Mouse (Mus musculus) forebrain, embryonic 13.5 days (tissue): ENCODE measurements around the gene A4gnt. TPM values are rescaled to one million over a fixed set of nuclear protein-coding genes. Genes with fewer than 3 reads are reported as not detected.
"Not testable (repeated sequence)": the region's sequence is repeated elsewhere in the genome, so short reads cannot be mapped to it uniquely, and the experiment has no call there.

Experiments
- ATAC-seq: fragments of 200-750 bp; cut with Nextera tagmentation; 2 replicates; pipeline ENCODE4 v1.8.0; 2017
- H3K27ac ChIP-seq: fragments of 300-500 bp; sonication (generic); 2 replicates; pipeline ENCODE4 v1.5.1; 2015; ENCODE audit warnings: inconsistent platforms, mild to moderate bottlenecking, moderate library complexity
- H3K27me3 ChIP-seq: fragments of 300-500 bp; sonication (generic); 2 replicates; pipeline ENCODE4 v1.6.1; 2015; ENCODE audit warnings: mild to moderate bottlenecking, inconsistent platforms
- H3K36me3 ChIP-seq: fragments of 300-500 bp; sonication (generic); 2 replicates; pipeline ENCODE4 v1.6.1; 2015; ENCODE audit warnings: mild to moderate bottlenecking, inconsistent platforms; ENCODE audit not compliant: poor library complexity, severe bottlenecking
- H3K4me1 ChIP-seq: fragments of 300-500 bp; sonication (generic); 2 replicates; pipeline ENCODE4 v1.6.1; 2015; ENCODE audit warnings: inconsistent platforms
- H3K4me2 ChIP-seq: fragments of 300-500 bp; sonication (generic); 2 replicates; pipeline ENCODE4 v1.6.1; 2015; ENCODE audit warnings: inconsistent platforms, mild to moderate bottlenecking, moderate library complexity
- H3K4me3 ChIP-seq: fragments of 300-500 bp; sonication (generic); 2 replicates; pipeline ENCODE4 v1.5.1; 2015; ENCODE audit warnings: mild to moderate bottlenecking, inconsistent platforms
- H3K9ac ChIP-seq: fragments of 300-500 bp; sonication (generic); 2 replicates; pipeline ENCODE4 v1.6.1; 2015; ENCODE audit warnings: mild to moderate bottlenecking, inconsistent platforms
- H3K9me3 ChIP-seq: fragments of 300-500 bp; sonication (generic); replicated peaks from 2 replicates; pipeline ENCODE4 v1.6.1; 2016; ENCODE audit warnings: inconsistent platforms
- WGBS: fragments of 180-500 bp; shearing (Covaris S2); methylation state at CpG from one replicate; pipeline ENCODE4 v1.1.7; 2015; 5-methylcytosine and 5-hydroxymethylcytosine counted together
- polyA plus RNA-seq: library from polyadenylated mRNA; unstranded; fragments of >200 nt; fragmentation: Nextera tagmentation; extraction: Ambion mirVana; gene quantifications from 2 replicates; pipeline ENCODE4 v1.2.1, GENCODE M21; 2015

The A4gnt gene
- polyA plus RNA-seq, result not detected in 2 replicates

DNA sequence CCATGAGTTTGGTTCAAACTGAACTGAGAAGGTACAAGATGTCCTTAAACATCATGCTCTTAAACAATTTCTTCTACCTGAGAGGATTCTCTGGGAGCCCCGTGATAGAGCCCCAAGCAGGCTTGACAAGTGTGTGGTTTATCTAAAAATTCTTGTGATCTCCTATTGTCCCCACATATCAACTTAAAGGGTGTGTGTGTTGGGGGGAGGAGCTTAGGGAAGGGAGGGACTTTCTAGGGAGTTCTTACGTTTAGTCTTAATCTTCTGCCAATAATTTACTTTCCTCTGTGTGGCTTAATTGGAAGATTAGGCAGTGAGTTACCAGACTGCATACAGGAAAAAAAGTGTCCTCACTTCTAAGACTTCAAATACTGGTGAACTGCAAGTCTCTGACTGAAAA lies at the start of gene A4gnt:
TSS of gene A4gnt (plus strand) at position 301 of the 400 bp plus-strand sequence.
- no peak within 1 kb of the TSS for H3K4me3 ChIP-seq
- no peak within 1 kb of the TSS for H3K27ac ChIP-seq
- H3K9ac ChIP-seq, result no peak within 1 kb of the TSS
- 49% methylated on average over 2 of the region's 2 CpGs for WGBS
- no peaks in the 10 kb centered on the region for H3K27me3 ChIP-seq
- no peak within 1 kb of the TSS for H3K4me2 ChIP-seq
- no peaks in the 10 kb centered on the region for H3K36me3 ChIP-seq
- H3K4me1 ChIP-seq, result no peaks in the 10 kb centered on the region
- no peaks in the 10 kb centered on the region for H3K9me3 ChIP-seq
- ATAC-seq, result no peak

DNA sequence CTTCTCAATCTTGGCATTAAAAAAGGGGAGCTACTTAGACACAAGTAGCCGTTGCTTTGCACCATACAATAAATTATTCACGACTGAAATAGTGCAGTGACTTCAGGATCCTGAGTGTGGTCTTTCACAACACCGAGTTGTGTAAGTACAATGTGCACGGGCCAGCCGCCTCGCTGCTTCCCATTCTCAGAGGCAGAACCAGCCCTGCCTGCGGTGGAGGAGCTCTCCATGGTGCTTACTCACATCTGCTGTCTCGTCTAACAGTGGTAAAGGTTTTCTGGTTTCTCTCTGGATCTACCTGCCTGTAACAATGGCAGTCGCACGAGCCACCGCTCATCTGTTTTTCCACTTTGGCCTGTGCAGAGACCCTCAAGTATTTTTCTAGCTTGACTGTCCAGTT lies 48.6 kb upstream of the A4gnt start:
- WGBS, result 33% methylated on average over 11 of the region's 11 CpGs
- H3K4me2 ChIP-seq, result no peak overlapping the region
- H3K9me3 ChIP-seq, result no peaks in the 10 kb centered on the region
- no peak overlapping the region for H3K27ac ChIP-seq
- no peak overlapping the region for H3K4me3 ChIP-seq
- H3K27me3 ChIP-seq, result no peaks in the 10 kb centered on the region
- H3K9ac ChIP-seq, result no peak overlapping the region
- peaks cover 18% of the 10 kb centered on the region for H3K4me1 ChIP-seq
- no peaks in the 10 kb centered on the region for H3K36me3 ChIP-seq
- ATAC-seq, result no peak

DNA sequence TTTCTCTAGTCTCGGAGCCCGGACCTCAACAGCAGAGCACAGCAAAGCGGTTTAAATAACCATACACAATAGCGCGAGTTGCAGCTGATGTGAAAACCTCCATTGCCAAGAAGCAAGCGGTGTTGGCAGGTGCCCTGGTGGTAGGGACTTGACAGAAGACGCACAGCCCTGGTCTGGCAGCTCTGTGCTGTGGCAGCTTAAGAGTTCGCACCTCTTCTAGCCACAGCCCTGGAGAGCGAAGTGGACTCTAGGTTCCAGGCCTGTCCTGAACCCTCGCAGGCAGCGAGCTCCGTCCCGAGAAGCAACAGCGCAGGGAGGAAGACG lies 44.3 kb upstream of the A4gnt start:
- Histone ChIP-seq H3K27me3 (peaks cover 8% of the 10 kb centered on the region), H3K4me3 (peak overlapping the region; percentile 93), H3K4me1 (peaks cover 22% of the 10 kb centered on the region), H3K27ac (peak overlapping the region; percentile 91), H3K4me2 (peak overlapping the region; percentile 94), H3K36me3 (no peaks in the 10 kb centered on the region), H3K9ac (peak overlapping the region; percentile 84), H3K9me3 (no peaks in the 10 kb centered on the region)
- under 1% methylated on average over 15 of the region's 15 CpGs for WGBS
- ATAC-seq, result peak; percentile 63

DNA sequence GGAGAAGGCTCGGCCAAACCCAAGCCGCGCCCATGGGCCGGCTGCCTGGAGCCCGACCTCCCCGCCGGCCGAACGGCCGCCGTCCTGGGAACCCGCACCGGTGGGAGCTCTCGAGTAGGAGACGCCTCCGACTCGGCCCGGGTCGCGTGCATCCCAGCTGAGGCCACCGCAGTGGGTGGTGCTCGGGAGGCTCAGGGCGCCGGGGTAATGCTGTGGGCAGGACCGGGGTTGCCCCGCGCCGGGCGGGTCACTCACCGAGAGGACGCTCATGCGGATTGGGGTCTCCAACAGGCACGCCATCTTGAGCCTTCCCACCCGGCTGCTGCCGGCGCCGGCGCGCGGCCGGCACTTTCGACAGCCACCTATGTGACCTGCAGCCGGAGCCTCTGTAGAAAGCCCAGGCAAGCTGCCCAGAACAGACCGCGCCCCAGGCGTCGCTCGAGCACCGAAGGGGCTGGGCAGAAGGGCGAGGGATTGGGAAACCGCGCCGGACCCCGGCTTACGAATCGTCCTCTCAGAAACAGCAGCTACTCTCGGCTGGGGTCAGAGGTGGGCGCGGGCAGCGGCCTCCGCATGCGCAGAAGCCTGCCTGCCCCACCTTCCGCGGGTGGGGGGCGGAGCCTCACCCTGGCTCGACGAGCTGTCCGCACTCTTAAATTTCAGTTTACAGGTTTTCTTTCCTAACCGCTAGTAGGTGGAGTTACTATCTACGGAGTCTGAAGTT lies 43.8 kb upstream of the A4gnt start, which contains the start of gene Armc8:
TSS of gene Armc8 (minus strand) at position 553 of the 724 bp plus-strand sequence.
- peaks cover 8% of the 10 kb centered on the region for H3K27me3 ChIP-seq
- H3K9me3 ChIP-seq, result no peaks in the 10 kb centered on the region
- H3K27ac ChIP-seq, result peak within 1 kb of the TSS; percentile 91
- peak; percentile 95 for ATAC-seq
- under 1% methylated on average over 60 of the region's 70 CpGs for WGBS
- peak within 1 kb of the TSS; percentile 93 for H3K4me3 ChIP-seq
- peak within 1 kb of the TSS; percentile 84 for H3K9ac ChIP-seq
- peak within 1 kb of the TSS; percentile 94 for H3K4me2 ChIP-seq
- H3K36me3 ChIP-seq, result no peaks in the 10 kb centered on the region
- H3K4me1 ChIP-seq, result peaks cover 22% of the 10 kb centered on the region

DNA sequence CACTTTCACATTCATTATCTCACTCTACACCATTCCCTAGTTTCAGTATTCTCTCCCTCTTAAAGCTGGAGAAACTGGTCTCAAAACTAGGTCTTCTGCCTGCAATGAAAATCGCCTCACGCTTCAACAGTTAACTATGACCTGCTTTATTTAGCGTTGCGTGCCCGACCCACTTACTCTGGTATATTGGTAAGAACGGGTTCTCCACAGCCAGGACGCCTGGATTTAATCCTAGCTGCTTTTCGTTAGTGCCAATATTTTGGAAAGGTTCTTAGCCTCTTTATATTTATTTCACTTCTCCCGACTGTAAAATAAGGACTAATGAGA lies 43.3 kb upstream of the A4gnt start:
- Histone ChIP-seq H3K4me2 (peak overlapping the region; percentile 94), H3K4me1 (peaks cover 17% of the 10 kb centered on the region), H3K27ac (peak overlapping the region; percentile 91; the same call in 1 of the 2 replicates), H3K9ac (peak overlapping the region; percentile 84), H3K27me3 (peaks cover 8% of the 10 kb centered on the region), H3K36me3 (no peaks in the 10 kb centered on the region), H3K9me3 (no peaks in the 10 kb centered on the region), H3K4me3 (peak overlapping the region; percentile 93)
- ATAC-seq, result peak; percentile 62; the same call in 1 of the 2 replicates
- 2% methylated on average over 9 of the region's 9 CpGs for WGBS

DNA sequence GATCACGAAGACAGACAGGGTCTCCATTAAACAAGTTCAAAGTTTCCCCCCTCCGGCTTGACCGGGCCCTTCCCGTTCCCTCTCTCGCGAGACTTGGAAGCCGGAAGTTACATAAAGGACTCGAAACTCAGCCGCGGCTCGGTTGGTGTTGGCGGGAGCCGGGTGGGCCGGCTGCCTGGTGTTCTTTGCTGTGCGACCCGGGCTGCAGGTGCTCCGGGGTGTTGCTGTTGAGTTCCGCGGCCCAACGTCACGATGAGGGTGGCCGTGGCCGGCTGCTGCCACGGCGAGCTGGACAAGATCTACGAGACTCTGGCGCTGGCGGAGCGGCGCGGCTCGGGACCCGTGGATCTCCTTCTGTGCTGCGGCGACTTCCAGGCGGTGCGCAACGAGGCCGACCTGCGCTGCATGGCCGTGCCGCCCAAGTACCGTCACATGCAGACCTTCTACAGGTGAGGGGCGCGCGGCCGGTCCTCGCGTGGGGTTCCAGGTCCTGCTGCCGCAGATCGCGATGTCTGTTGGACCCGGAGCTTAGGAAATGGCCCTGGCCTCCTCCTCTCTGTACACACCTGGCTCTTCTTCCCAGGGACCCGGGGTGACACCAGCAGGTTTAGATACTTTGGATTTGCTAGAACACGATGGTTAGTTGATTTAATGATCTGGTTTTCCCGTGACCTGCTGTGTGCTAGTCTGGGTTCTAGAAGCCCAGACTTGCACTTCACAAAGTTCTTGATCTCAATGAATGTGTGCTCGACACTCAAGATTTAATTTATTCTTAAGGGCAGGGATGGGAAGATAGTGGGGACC lies 36.4 kb upstream of the A4gnt start, which contains the start of gene Dbr1:
TSS of gene Dbr1 (plus strand) at position 123 of the 804 bp plus-strand sequence.
- peaks cover 19% of the 10 kb centered on the region for H3K4me1 ChIP-seq
- peaks cover 7% of the 10 kb centered on the region for H3K27me3 ChIP-seq
- under 1% methylated on average over 57 of the region's 57 CpGs for WGBS
- peak within 1 kb of the TSS; percentile 96 for H3K9ac ChIP-seq
- H3K27ac ChIP-seq, result peak within 1 kb of the TSS; percentile 76
- H3K4me3 ChIP-seq, result peak within 1 kb of the TSS; percentile 89
- peaks cover 16% of the 10 kb centered on the region for H3K36me3 ChIP-seq
- peak within 1 kb of the TSS; percentile 72 for H3K4me2 ChIP-seq
- H3K9me3 ChIP-seq, result no peaks in the 10 kb centered on the region
- peak; percentile 97 for ATAC-seq

DNA sequence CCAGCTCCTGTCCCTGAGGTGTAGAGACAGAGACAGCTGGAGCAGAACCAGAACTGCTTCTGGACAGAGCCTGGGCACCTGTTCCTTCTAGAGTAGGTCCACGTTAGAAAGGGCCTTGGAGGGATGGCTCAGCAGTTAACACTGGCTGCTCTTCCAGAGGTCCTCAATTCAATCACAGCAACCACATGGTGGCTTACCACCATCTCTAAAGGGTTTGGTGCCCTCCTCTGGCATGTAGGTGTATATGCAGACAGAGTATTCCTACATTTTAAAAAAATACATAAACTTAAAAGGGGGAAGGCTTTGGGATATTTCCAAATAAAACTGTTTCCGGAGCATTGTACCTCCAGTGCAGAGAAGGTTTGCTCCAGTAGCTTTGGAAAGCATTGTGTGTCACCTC lies 31.6 kb upstream of the A4gnt start:
- H3K36me3 ChIP-seq, result peaks cover 56% of the 10 kb centered on the region
- H3K27me3 ChIP-seq, result no peaks in the 10 kb centered on the region
- peak; percentile 65; the same call in 1 of the 2 replicates for ATAC-seq
- no peaks in the 10 kb centered on the region for H3K9me3 ChIP-seq
- H3K4me3 ChIP-seq, result no peak overlapping the region
- peaks cover 19% of the 10 kb centered on the region for H3K4me1 ChIP-seq
- no peak overlapping the region for H3K4me2 ChIP-seq
- no peak overlapping the region for H3K9ac ChIP-seq
- 49% methylated on average over 2 of the region's 2 CpGs for WGBS
- no peak overlapping the region for H3K27ac ChIP-seq

DNA sequence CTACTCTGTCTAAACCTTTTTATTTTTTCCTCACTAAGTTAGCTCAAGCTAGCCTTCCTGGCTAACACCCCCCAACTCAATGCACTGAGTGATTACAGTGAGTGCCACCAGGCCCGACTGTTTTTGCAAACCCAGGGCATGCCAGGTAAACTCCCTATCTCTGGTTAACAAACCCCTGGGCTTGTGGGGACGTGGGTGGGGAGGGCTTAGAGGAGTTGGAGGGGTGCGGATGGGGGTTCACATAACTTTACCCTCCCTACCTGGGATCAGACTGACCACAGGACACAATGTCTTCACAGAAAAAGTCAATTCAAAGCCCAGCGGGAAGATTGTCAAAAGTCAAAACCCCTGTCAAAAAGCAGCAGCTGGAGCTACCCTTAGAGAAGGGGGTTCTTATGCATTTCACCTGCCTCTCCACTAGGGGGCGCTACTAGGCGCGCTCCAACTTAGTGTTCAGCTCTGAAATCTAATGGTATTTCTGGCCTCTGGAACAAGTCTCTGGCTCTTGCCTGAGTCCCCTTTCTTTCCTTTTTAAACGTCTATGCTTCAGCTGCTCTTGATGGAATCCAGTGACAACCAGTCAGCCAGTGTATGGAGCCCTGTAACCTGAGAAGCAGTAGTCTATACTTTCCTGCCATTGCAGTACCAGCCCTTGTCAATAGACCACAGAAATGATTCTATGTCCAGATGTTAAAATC lies 24.6 kb upstream of the A4gnt start:
- Histone ChIP-seq H3K36me3 (peaks cover 25% of the 10 kb centered on the region), H3K9me3 (no peaks in the 10 kb centered on the region), H3K27me3 (no peaks in the 10 kb centered on the region), H3K4me1 (no peaks in the 10 kb centered on the region), H3K9ac (no peak overlapping the region), H3K4me2 (no peak overlapping the region), H3K4me3 (no peak overlapping the region), H3K27ac (no peak overlapping the region)
- no peak; the same call in 1 of the 2 replicates for ATAC-seq
- 27% methylated on average over 8 of the region's 8 CpGs for WGBS

DNA sequence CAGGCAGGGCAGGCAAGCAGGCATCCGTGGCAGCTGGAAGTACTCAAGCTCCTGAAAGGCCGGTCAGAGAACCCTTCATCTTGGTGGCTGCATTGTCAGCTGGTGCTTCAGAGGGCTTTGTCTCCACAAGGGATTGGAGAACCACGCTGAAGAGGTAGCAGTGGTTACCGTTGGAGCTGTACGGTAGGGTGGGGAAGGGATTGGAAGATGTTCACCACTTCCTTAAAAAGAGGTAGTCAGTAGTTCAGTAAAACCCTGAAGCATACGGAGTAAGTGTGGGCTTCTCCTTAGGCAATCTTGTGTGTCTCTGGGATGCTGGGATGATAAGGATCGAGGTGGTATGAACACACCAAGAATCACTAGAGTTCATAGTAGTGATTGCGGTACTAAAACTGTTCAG lies 21.2 kb upstream of the A4gnt start:
- no peak overlapping the region for H3K9ac ChIP-seq
- ATAC-seq, result no peak
- 75% methylated on average over 8 of the region's 8 CpGs for WGBS
- H3K27ac ChIP-seq, result no peak overlapping the region
- no peaks in the 10 kb centered on the region for H3K27me3 ChIP-seq
- no peak overlapping the region for H3K4me2 ChIP-seq
- no peaks in the 10 kb centered on the region for H3K9me3 ChIP-seq
- no peaks in the 10 kb centered on the region for H3K36me3 ChIP-seq
- H3K4me3 ChIP-seq, result no peak overlapping the region
- H3K4me1 ChIP-seq, result no peaks in the 10 kb centered on the region

DNA sequence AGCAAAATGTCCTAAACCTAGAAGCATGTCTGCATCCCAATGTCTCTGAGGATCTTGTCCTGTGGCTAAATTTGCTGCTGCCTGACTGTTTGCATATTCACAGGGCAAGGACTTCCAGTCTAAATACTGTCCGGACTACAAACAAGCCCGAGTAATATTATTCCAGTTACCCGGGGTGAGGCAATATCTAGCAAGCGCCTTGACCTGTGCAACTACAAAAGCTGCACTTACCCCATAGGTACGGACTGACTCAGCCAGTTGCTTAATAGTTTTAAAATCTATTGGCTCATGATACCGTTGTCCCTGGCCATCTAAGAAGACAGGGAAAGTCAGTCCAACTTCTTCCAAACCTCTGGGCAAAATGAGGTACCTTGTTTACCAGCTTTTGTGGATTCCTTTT lies 13.2 kb upstream of the A4gnt start:
- ATAC-seq, H3K36me3 ChIP-seq, H3K27ac ChIP-seq, H3K4me3 ChIP-seq, H3K4me2 ChIP-seq, H3K4me1 ChIP-seq, H3K9me3 ChIP-seq, H3K27me3 ChIP-seq, H3K9ac ChIP-seq: not testable (repeated sequence)
- 95% methylated on average over 6 of the region's 6 CpGs for WGBS

DNA sequence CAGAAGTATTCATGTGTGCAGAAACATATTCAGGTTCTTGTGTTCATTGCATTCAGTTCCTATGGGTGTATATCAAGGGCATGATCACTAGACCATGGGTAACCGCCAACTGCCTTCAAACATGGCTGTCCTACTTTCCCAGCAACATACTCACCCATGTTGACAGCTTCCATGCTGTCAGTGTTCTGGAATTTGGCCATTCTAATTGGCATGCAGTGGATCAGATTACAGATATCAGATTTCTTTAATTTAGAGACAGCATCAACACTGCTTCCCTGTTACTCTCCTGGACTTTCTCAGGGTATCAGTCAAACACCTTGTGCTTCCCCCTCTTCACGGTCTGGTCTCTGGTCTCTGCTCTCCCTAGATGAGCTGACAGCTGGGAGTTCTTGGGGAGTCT lies 8.7 kb upstream of the A4gnt start:
- H3K9ac ChIP-seq, result no peak overlapping the region
- 73% methylated on average over 2 of the region's 2 CpGs for WGBS
- H3K4me3 ChIP-seq, result no peak overlapping the region
- H3K9me3 ChIP-seq, result no peaks in the 10 kb centered on the region
- no peak overlapping the region for H3K27ac ChIP-seq
- H3K36me3 ChIP-seq, result no peaks in the 10 kb centered on the region
- no peaks in the 10 kb centered on the region for H3K27me3 ChIP-seq
- H3K4me2 ChIP-seq, result no peak overlapping the region
- no peaks in the 10 kb centered on the region for H3K4me1 ChIP-seq
- ATAC-seq, result no peak

DNA sequence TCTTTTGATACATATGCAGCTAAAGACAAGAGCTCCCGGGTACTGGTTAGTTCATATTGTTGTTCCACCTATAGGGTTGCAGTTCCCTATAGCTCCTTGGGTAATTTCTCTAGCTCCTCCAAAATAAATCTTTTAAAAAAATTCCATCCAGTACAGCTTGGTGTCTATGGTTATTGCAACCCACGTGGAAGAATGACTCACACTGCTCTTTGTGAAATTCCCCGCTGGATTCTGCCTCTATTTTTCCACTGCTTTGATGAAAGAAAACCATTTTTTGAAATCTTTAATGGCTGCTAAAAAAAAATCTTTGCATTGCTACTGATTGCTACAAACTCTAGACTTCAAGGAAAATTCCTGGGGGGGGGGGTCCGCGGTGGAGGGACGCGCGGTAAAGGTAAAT lies 7.4 kb downstream of the A4gnt start:
- H3K4me1 ChIP-seq, result no peaks in the 10 kb centered on the region
- 93% methylated on average over 8 of the region's 8 CpGs for WGBS
- H3K4me2 ChIP-seq, result no peak overlapping the region
- H3K9me3 ChIP-seq, result no peaks in the 10 kb centered on the region
- no peak for ATAC-seq
- H3K4me3 ChIP-seq, result no peak overlapping the region
- H3K27me3 ChIP-seq, result no peaks in the 10 kb centered on the region
- H3K9ac ChIP-seq, result no peak overlapping the region
- H3K36me3 ChIP-seq, result no peaks in the 10 kb centered on the region
- no peak overlapping the region for H3K27ac ChIP-seq
